Mouse (Mus musculus): ENCODE results near the gene Dhx9. TPM values are rescaled to one million over a fixed set of nuclear protein-coding genes. Genes with fewer than 3 reads are reported as not detected.
"Not testable (repeated sequence)": the region's sequence is repeated elsewhere in the genome, so short reads cannot be mapped to it uniquely, and the experiment has no call there.

The Dhx9 gene
- polyA plus RNA-seq, 1 experiment from 2014 or later: 47.3 TPM

GRCm38 (mm10) chr1:153500030-153500429 is 12.6 kb upstream of the Dhx9 start:
- Histone ChIP-seq H3K9me3 (replicated peaks) (no peaks in the 10 kb centered on the region), H3K36me3 (no peaks in the 10 kb centered on the region), H3K4me1 (no peaks in the 10 kb centered on the region), H3K27ac (no peak overlapping the region), H3K4me3 (no peak overlapping the region), H3K9ac (no peak overlapping the region), H3K4me2 (replicated peaks) (no peak overlapping the region), H3K27me3 (no peaks in the 10 kb centered on the region)
- 89% methylated on average over 9 of the region's 9 CpGs for WGBS
- no peak for ATAC-seq (ENCODE audit: low FRiP score)

GRCm38 (mm10) chr1:153496030-153496429 is 8.6 kb upstream of the Dhx9 start:
- no peaks in the 10 kb centered on the region for H3K36me3 ChIP-seq
- no peak overlapping the region for H3K4me3 ChIP-seq
- H3K27ac ChIP-seq: no peak overlapping the region
- H3K27me3 ChIP-seq: no peaks in the 10 kb centered on the region
- no peaks in the 10 kb centered on the region for H3K4me1 ChIP-seq
- H3K9ac ChIP-seq: no peak overlapping the region
- 71% methylated on average over 3 of the region's 3 CpGs for WGBS
- ATAC-seq (ENCODE audit: low FRiP score): no peak
- no peaks in the 10 kb centered on the region for H3K9me3 ChIP-seq (replicated peaks)
- H3K4me2 ChIP-seq (replicated peaks): no peak overlapping the region

GRCm38 (mm10) chr1:153493931-153494330 is 6.5 kb upstream of the Dhx9 start:
- H3K4me2 ChIP-seq (replicated peaks): no peak overlapping the region
- H3K4me1 ChIP-seq: no peaks in the 10 kb centered on the region
- H3K27ac ChIP-seq: no peak overlapping the region
- 28% methylated on average over 6 of the region's 6 CpGs for WGBS
- H3K36me3 ChIP-seq: no peaks in the 10 kb centered on the region
- ATAC-seq (ENCODE audit: low FRiP score): no peak
- H3K27me3 ChIP-seq: no peaks in the 10 kb centered on the region
- H3K9me3 ChIP-seq (replicated peaks): no peaks in the 10 kb centered on the region
- H3K4me3 ChIP-seq: no peak overlapping the region
- no peak overlapping the region for H3K9ac ChIP-seq

GRCm38 (mm10) chr1:153493338-153493737 is 5.9 kb upstream of the Dhx9 start:
- Histone ChIP-seq H3K4me1 (no peaks in the 10 kb centered on the region), H3K9ac (no peak overlapping the region), H3K9me3 (replicated peaks) (no peaks in the 10 kb centered on the region), H3K27me3 (no peaks in the 10 kb centered on the region), H3K4me3 (no peak overlapping the region), H3K36me3 (no peaks in the 10 kb centered on the region), H3K4me2 (replicated peaks) (no peak overlapping the region), H3K27ac (no peak overlapping the region)
- no peak for ATAC-seq (ENCODE audit: low FRiP score)
- 26% methylated on average over 4 of the region's 4 CpGs for WGBS

GRCm38 (mm10) chr1:153491822-153492221 is 4.4 kb upstream of the Dhx9 start:
- Histone ChIP-seq H3K27me3 (no peaks in the 10 kb centered on the region), H3K27ac (no peak overlapping the region), H3K4me3 (no peak overlapping the region), H3K9ac (no peak overlapping the region), H3K4me2 (replicated peaks) (no peak overlapping the region), H3K9me3 (replicated peaks) (no peaks in the 10 kb centered on the region), H3K4me1 (no peaks in the 10 kb centered on the region), H3K36me3 (no peaks in the 10 kb centered on the region)
- no peak for ATAC-seq (ENCODE audit: low FRiP score)
- WGBS: 87% methylated on average over 1 of the region's 1 CpGs

- 87% methylated on average over 2 of the region's 2 CpGs for WGBS
- no peaks in the 10 kb centered on the region for H3K27me3 ChIP-seq
- H3K4me3 ChIP-seq: no peak overlapping the region
- H3K4me1 ChIP-seq: no peaks in the 10 kb centered on the region; the same call in 1 of the 2 replicates
- no peaks in the 10 kb centered on the region for H3K9me3 ChIP-seq (replicated peaks)
- no peak overlapping the region for H3K27ac ChIP-seq
- H3K4me2 ChIP-seq (replicated peaks): no peak overlapping the region
- no peak overlapping the region for H3K9ac ChIP-seq
- no peaks in the 10 kb centered on the region for H3K36me3 ChIP-seq
- ATAC-seq (ENCODE audit: low FRiP score): no peak
Measured at GRCm38 (mm10) chr1:153491345-153491744, 3.9 kb upstream of the Dhx9 start.

GRCm38 (mm10) chr1:153489963-153490362 is 2.5 kb upstream of the Dhx9 start:
- Histone ChIP-seq H3K36me3 (no peaks in the 10 kb centered on the region), H3K9me3 (replicated peaks) (no peaks in the 10 kb centered on the region), H3K4me3 (no peak overlapping the region), H3K27me3 (no peaks in the 10 kb centered on the region), H3K4me1 (peaks cover 11% of the 10 kb centered on the region), H3K27ac (no peak overlapping the region), H3K9ac (no peak overlapping the region), H3K4me2 (replicated peaks) (no peak overlapping the region)
- WGBS: 91% methylated on average over 4 of the region's 4 CpGs
- no peak for ATAC-seq (ENCODE audit: low FRiP score)

- H3K4me3 ChIP-seq: no peak overlapping the region
- no peaks in the 10 kb centered on the region for H3K36me3 ChIP-seq
- H3K4me2 ChIP-seq (replicated peaks): no peak overlapping the region
- H3K9ac ChIP-seq: no peak overlapping the region
- no peak for ATAC-seq (ENCODE audit: low FRiP score)
- H3K27me3 ChIP-seq: no peaks in the 10 kb centered on the region
- H3K9me3 ChIP-seq (replicated peaks): no peaks in the 10 kb centered on the region
- H3K4me1 ChIP-seq: peaks cover 15% of the 10 kb centered on the region
- no peak overlapping the region for H3K27ac ChIP-seq
- WGBS: 54% methylated on average over 2 of the region's 2 CpGs
Measured at GRCm38 (mm10) chr1:153489540-153489939, 2.1 kb upstream of the Dhx9 start.

DNA sequence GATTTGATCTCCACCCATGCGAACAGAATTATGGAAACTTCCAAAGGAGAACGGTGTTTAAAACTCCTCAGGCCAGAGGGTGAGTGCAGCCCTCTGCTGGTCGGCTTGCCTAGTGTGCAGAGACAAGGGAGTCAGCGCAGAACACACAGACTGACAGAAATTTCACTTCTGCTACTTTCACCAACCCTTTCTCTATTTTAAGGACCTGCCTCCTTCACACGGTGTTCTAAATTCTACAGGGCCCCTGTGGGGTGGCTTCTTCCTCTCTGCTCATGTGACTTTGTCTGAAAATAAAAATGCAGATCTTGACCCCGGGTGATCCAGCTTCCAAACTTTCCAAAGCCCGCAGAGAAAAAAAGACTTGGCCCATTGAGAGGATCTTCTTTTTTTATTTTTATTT is 1.7 kb upstream of the Dhx9 start:
- no peak overlapping the region for H3K27ac ChIP-seq
- 50% methylated on average over 7 of the region's 7 CpGs for WGBS

DNA sequence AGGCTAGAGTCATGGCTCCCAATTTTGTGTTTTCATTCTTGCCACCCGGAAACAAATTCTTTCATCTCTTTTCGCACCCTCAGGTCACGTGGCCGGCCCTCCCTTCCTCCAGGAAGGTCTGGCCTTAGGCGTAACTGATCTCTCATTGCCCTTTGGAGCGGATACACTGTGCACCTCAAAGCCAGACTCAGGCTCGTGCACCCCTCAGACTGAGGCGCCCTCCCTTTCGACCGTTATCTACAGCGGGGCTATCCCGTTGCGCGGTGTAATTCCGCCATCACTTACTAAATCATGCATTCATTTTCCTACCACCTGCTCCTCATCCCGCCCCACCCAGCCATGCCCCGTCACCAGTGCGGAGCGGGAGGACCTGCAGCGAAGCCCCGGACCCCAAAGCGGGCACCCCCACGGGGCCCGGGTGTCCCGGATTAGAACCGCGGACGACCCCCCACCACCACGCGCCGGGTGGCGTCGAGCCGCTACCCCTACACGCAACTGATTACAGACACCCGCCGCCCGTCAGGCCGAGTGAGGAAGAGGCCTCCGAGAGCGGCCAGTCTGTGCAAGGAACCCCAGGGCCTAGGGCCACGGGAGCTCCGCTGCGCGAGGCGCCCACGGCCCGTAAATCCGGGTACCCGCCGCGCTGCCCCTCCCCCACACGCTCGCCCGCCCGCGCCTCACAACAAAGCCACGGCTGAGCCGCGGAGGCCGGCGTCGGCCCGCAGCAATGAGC is 527 bp downstream of the Dhx9 start:
- peak; percentile 84 for ATAC-seq (ENCODE audit: low FRiP score)

More for the DNA sequence above, 1.7 kb upstream of the Dhx9 start:
- no peak overlapping the region for H3K4me2 ChIP-seq (replicated peaks)
- H3K4me1 ChIP-seq: peaks cover 17% of the 10 kb centered on the region
- H3K36me3 ChIP-seq: no peaks in the 10 kb centered on the region
- no peak overlapping the region for H3K4me3 ChIP-seq
- no peaks in the 10 kb centered on the region for H3K27me3 ChIP-seq
- no peak for ATAC-seq (ENCODE audit: low FRiP score)
- no peak overlapping the region for H3K9ac ChIP-seq
- H3K9me3 ChIP-seq (replicated peaks): no peaks in the 10 kb centered on the region

GRCm38 (mm10) chr1:153486120-153486519 is 1.3 kb downstream of the Dhx9 start:
- peak overlapping the region; percentile 94 for H3K9ac ChIP-seq
- peaks cover 24% of the 10 kb centered on the region for H3K4me1 ChIP-seq
- H3K36me3 ChIP-seq: peaks cover 12% of the 10 kb centered on the region
- not testable (repeated sequence) for ATAC-seq (ENCODE audit: low FRiP score); H3K9me3 ChIP-seq (replicated peaks); H3K27ac ChIP-seq; H3K27me3 ChIP-seq
- peak overlapping the region; percentile 75 for H3K4me3 ChIP-seq
- 9% methylated on average over 6 of the region's 6 CpGs for WGBS
- H3K4me2 ChIP-seq (replicated peaks): peak overlapping the region; percentile 87

More for the DNA sequence above, 527 bp downstream of the Dhx9 start:
- Histone ChIP-seq H3K4me2 (replicated peaks) (peak overlapping the region; percentile 87), H3K27ac (peak overlapping the region; percentile 94), H3K4me3 (peak overlapping the region; percentile 75), H3K4me1 (peaks cover 24% of the 10 kb centered on the region), H3K36me3 (peaks cover 5% of the 10 kb centered on the region; the same call in 1 of the 2 replicates), H3K9me3 (replicated peaks) (no peaks in the 10 kb centered on the region), H3K27me3 (no peaks in the 10 kb centered on the region), H3K9ac (peak overlapping the region; percentile 94)
- under 1% methylated on average over 63 of the region's 64 CpGs for WGBS

GRCm38 (mm10) chr1:153485201-153485796 is 2.2 kb downstream of the Dhx9 start:
- H3K4me2 ChIP-seq (replicated peaks): peak overlapping the region; percentile 87
- no peaks in the 10 kb centered on the region for H3K9me3 ChIP-seq (replicated peaks)
- 39% methylated on average over 2 of the region's 2 CpGs for WGBS
- ATAC-seq (ENCODE audit: low FRiP score): no peak
- no peaks in the 10 kb centered on the region for H3K27me3 ChIP-seq
- H3K4me1 ChIP-seq: peaks cover 24% of the 10 kb centered on the region
- no peak overlapping the region for H3K27ac ChIP-seq
- peak overlapping the region; percentile 75 for H3K4me3 ChIP-seq
- peak overlapping the region; percentile 46 for H3K9ac ChIP-seq
- peaks cover 19% of the 10 kb centered on the region for H3K36me3 ChIP-seq

DNA sequence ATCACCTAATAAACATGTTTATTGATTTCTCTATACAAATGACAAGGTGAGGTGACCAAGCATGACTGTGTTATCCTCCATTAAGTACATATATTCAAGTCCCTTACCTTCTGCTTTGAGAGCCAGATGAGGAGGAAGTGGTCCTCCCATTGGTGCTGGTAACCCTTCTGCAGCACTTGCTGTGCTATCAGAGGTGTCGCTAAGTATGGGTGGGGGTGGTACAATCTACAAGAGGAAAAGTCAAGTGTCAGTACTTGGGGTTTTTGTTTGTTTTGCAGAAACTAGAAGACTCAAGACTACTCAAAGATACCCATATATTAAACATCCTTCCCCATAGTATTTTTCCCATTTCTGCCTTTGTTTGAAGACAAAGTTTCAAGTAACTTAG is 6.4 kb downstream of the Dhx9 start:
- H3K4me2 ChIP-seq (replicated peaks): no peak overlapping the region
- no peak overlapping the region for H3K4me3 ChIP-seq
- H3K36me3 ChIP-seq: peaks cover 50% of the 10 kb centered on the region
- H3K9me3 ChIP-seq (replicated peaks): no peaks in the 10 kb centered on the region
- WGBS: 81% methylated on average over 1 of the region's 1 CpGs
- peaks cover 22% of the 10 kb centered on the region for H3K4me1 ChIP-seq
- ATAC-seq (ENCODE audit: low FRiP score): no peak
- H3K27me3 ChIP-seq: no peaks in the 10 kb centered on the region
- no peak overlapping the region for H3K27ac ChIP-seq
- H3K9ac ChIP-seq: no peak overlapping the region
